Mouse (Mus musculus) frontal cortex, postnatal 36 days (tissue): ENCODE results near the gene Snd1.

Experiments used
- DNase-seq, 2 experiments: peaks; one replicate each; pipeline ENCODE4 v3.0.0; 2022; ENCODE audit warnings: low spot score in 2 of 2

The Snd1 gene

DNA sequence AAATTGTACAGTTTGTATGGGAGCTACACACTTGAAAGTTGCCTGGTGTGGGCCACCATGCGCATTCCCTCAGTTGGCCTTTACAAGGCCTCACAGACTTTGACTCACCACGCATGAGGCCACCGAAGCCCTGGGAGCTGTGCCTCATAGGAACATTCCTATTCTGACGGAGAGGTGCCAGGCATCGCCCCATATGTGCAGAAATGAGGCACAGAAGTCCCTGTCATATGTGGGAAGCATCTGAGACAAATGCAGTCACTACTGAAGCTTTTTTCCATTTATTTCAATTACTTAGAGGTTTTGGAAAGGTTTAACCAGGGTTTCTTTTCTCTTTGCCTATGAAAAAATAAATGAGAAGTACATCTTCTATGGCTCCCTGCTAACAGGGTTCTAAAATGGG, 278.3 kb downstream of the Snd1 start:
- DNase-seq: peak; percentile 52 to 66

DNA sequence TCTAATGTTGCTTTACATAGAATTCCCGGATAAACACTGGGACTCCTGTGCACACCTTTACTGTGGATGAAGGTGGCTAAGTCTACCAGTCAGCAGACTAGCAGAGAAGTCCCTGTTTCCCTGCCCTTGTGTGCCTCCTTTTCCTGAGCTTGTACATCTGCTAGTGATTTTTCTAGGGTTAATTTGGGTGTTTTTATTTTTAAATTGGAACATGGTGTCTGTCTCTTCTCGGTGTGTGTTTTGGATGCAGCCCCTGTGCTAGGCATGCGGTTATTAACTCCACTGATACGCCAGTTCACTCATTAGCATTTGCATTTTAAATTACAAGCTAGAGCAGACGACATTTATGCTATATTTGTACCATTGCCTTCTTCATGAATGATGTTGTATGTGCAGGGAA, 278.7 kb downstream of the Snd1 start:
- DNase-seq: no peak

DNA sequence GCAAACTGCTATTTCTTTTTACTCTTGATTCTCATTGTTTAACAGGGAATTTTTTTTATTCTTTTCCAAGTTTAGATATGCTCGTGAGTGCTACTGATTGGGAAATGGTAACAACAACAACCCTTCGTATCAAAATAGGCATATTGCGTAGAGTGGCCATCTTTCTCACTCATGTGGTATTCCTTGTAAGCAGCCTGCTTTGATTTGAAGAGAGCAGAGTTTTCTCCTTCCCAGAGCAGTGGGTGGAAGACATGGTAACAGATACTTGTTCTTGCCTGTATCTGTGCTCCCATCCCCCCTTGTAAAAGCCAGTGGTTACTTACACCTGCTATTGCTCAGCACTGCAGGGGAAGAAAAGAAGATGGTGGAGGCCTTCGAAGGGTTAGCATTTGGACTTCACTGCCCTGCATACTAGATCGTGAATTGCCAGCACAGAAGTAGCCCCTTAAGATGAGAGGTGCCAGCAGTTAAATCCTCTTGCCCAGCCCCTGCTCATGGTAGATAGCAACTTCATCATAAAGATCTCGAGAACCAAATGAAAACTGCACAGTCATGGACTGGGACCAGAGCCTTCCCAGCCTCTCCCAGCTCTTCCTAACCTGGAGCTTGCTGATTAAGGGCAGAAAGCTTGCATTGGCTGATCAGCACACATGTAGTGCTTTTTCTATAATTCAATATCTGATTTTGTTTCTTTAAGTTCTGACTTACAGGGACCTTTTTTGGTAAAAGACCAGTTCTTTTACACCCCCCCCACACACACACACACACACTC, 279.4 kb downstream of the Snd1 start:
- no peak for DNase-seq

- peak; percentile 49 to 72 for DNase-seq
Measured at GRCm38 (mm10) chr6:28756306-28757018, 281.5 kb downstream of the Snd1 start.

DNA sequence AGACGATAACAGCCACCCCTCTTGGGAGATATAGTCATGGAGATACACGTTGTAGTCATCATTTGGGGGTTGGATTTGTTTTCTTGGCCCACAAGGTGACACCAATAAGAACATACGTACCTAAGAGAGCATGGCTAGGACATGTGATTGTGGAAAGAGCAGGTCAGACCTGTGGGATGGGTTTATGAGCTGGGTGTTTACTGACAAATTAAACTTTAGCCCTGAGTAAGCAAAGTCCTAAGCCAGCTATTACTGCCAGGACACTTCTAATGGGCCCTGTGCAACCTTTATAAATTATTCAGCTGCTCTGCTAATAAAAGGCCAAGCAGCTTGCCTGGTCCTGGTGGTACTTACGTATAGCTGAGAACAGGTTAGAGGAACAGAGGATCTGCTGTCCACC, 283.4 kb downstream of the Snd1 start:
- no peak for DNase-seq

DNA sequence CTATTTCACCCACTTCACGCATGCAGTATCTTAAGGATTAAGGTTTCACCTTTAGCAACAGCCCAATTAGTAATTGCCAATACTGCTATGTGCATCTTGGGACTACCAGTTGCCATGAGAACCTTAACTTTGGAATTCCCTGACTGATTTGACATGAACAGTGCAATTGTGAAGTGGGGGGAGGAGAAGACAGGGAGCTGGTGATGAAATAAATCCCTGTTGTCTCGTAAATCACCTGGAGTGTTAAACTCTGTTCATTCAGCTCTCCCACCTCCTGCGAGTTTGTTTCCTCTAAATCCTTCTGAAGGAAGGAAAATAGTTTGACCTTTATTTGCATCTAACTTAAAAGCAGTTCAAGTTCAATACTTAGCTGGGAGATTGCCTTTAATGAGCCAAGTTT, 286.8 kb downstream of the Snd1 start:
- DNase-seq: no peak

- no peak for DNase-seq
Measured at GRCm38 (mm10) chr6:28762132-28762775, 287.3 kb downstream of the Snd1 start.

DNA sequence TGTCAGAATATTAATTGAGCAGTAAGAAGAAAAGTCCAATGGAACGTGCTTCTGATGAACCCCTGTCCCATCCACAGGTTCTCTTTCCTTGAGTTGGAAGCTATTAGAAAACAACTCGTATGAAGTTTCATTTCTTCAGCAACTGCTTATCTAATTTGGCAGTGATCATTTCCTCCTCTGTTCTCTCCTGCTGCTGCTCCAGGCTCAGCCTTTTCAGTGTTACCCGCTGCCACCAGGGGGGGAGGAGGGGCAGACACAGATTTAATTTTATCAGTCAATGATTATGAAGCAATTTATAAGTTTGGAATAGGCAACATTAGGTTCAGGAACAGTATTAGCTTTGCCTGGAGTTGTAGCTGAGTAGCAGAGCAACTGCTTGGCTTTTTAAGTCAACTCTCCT, 291.7 kb downstream of the Snd1 start:
- DNase-seq: no peak

- DNase-seq: peak in 1 of 2 experiments; percentile 60
Measured at GRCm38 (mm10) chr6:28767891-28768481, 293.0 kb downstream of the Snd1 start.

DNA sequence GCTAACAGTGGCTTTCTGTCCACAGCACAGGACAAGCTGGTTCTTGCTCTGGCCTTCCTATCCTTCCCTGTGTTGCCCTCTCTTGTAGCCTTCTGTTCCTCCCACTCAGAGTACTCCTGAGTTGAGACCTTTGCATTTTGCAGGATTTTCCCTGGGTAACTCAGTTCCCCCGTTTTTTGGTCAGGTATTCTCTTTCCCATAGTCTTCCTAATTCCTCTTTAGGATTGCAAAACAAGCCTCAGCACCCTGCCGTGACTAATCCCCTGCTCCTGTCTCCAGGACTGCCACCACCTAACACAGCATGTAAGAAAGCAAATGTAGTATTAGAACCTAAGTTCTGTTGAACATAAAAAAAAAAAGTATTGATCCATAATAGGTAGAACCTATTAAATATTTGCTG, 296.4 kb downstream of the Snd1 start:
- DNase-seq: no peak

- DNase-seq: peak in 1 of 2 experiments; percentile 82
Measured at GRCm38 (mm10) chr6:28781696-28782095, 306.8 kb downstream of the Snd1 start.

- no peak for DNase-seq
Measured at GRCm38 (mm10) chr6:28783082-28783647, 308.2 kb downstream of the Snd1 start.

- DNase-seq: no peak
Measured at GRCm38 (mm10) chr6:28783953-28784352, 309.0 kb downstream of the Snd1 start.

DNA sequence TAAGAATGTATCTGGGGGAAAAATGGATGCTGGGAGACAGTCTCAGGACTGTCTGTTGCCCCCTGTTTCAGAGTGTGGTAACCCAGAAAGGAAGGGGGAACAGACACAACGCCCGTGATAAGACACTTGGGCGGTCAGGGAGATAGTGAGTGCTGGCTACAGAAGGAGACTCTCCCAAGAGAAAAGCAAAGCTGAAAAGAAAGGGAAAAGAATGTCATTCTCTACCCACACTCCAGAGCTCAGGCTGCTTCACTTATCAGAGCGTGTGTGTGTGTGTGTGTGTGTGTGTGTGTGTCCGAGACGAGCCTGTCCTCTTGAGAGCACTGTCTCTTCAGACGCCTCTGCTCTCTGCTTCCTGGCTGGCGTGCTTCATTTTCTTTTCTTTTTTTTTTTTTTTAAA, 310.8 kb downstream of the Snd1 start:
- no peak for DNase-seq

GRCm38 (mm10) chr6:28787133-28787532, 312.2 kb downstream of the Snd1 start:
- no peak for DNase-seq

GRCm38 (mm10) chr6:28789685-28790084, 314.7 kb downstream of the Snd1 start:
- no peak for DNase-seq

DNA sequence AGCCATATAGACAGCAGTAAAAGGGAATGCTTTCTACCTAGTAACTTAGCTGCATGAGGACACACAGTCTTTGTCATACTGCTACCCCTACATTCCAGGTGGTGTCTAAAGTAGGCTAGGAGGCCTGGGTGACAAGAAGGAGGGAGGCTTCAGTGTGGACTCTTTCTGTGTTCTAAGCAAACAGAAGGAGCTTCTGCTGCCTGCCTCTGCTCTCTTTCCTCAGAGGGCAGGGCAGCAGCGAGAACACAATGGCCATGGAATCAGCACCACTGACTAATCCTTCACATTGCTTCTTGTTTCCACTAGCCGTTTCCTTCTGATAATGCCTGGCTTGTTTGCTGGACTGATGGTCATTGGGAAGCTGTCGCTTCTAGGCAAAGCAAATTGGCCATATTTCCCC, 316.2 kb downstream of the Snd1 start:
- no peak for DNase-seq

DNA sequence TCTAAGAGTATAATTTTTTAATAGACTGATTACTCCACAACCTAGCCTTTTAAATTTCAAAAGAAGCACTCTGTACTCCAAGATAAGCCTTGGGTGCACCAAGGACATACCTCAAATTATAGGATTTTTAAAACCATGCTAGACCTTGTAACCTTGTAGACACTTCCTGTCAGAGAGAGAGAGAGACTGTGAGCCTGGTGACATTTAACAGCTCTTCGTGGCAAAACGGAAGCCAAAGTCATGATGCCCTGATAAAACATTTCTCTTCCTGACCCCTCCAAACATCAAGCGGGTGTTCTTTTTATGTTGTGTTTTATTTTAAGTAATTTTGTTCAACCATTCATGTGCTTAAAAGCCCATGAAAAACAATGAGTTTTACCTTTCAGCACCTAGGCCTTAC, 316.9 kb downstream of the Snd1 start:
- no peak for DNase-seq

- DNase-seq: no peak
Measured at GRCm38 (mm10) chr6:28795380-28795779, 320.4 kb downstream of the Snd1 start.

DNA sequence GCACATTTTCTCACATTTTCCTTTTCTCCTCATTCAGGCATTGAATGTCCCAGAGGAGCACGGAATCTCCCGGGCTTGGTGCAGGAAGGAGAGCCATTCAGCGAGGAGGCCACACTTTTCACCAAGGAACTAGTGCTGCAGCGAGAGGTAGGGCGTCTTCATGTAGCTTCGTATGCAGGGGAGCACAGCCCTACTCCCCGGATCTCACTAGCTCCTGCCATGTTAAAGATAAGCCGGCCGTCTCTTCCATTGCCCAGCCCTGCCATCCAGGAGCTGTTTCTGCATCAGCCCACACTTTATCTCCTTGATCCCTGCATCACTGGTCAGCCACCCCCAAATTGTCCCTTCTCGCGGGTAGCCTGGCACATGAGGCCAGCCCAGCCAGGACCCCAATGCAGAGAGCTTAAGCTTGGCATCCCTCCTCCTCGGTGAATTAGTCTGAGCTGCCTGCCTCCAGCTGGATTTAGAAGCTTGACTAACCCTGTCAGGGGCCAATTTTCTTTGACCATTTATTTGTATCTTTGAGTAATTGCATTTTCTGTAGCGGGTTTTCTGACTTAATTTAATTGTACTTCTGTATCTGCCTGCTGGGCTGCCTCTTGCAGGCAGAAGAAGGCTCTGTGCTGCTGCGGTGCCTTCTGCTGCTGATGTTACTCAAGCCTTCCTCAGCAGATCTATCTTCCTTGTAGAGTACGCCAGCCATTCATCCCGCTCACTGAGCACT, 321.0 kb downstream of the Snd1 start:
- no peak for DNase-seq

DNA sequence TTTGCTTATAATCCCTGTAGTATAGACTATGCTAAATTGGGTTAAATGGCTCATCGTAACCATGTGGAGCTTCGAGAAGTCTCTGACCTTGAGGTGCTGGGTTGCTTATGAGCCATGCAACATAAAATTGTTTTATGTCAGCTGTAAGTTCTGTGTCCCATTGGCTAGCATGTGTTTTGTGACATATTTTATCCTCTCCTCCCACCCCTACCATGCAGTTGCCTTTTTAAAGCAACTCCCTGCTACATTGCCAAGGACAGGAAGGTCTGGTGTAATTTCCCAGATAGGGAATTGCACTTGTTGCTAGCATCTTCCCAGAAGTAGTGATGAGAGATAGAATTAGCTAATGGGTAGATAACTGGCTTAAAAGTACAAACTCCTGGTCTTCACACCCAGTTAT, 324.9 kb downstream of the Snd1 start:
- DNase-seq: no peak
